Mouse (Mus musculus) MEL (cell line): ENCODE results near the gene Grip1. TPM values are rescaled to one million over a fixed set of nuclear protein-coding genes. Genes with fewer than 3 reads are reported as not detected.

Experiments used
- DNase-seq: peaks from one replicate; pipeline ENCODE4 v3.0.0; 2011; ENCODE audit warnings: low read depth, low spot score
- H3K27ac ChIP-seq: 2 replicates; pipeline ENCODE4 v1.5.1; 2012; ENCODE audit warnings: low read depth, mild to moderate bottlenecking, control low read depth, low read length, moderate library complexity; ENCODE audit not compliant: control insufficient read depth
- H3K27me3 ChIP-seq, 2 experiments: fragments of 150-350 bp in 1 of 2; sonication (generic) in 1 of 2; 2 replicates each; pipeline ENCODE4 v1.6.1; 2012; ENCODE audit warnings: low read length in 2 of 2, mild to moderate bottlenecking in 2 of 2, improper control_type of control experiment in 1 of 2, moderate library complexity in 1 of 2; ENCODE audit not compliant: insufficient read depth in 2 of 2, control insufficient read depth in 1 of 2
- H3K36me3 ChIP-seq, 2 experiments: 2 replicates each; pipeline ENCODE4 v1.6.1; 2012 to 2014; ENCODE audit warnings: low read length in 2 of 2, improper control_type of control experiment in 1 of 2, inconsistent platforms in 1 of 2, mild to moderate bottlenecking in 1 of 2; ENCODE audit not compliant: insufficient read depth in 2 of 2, control insufficient read depth in 1 of 2
- H3K4me1 ChIP-seq, 2 experiments: fragments of 150-350 bp in 1 of 2; sonication (generic) in 1 of 2; 2 replicates each; pipeline ENCODE4 v1.6.1; 2012; ENCODE audit warnings: low read length in 2 of 2, improper control_type of control experiment in 1 of 2, mild to moderate bottlenecking in 1 of 2; ENCODE audit not compliant: insufficient read depth in 2 of 2, control insufficient read depth in 1 of 2
- H3K4me3 ChIP-seq, 2 experiments: fragments of 150-350 bp in 1 of 2; sonication (generic) in 1 of 2; 2 replicates each; pipeline ENCODE4 v1.5.1; 2012; ENCODE audit warnings: low read depth in 2 of 2, low read length in 2 of 2, mild to moderate bottlenecking in 2 of 2, moderate library complexity in 2 of 2, control low read depth in 1 of 2, improper control_type of control experiment in 1 of 2; ENCODE audit not compliant: control insufficient read depth in 1 of 2, insufficient read depth in 1 of 2
- H3K79me2 ChIP-seq: 2 replicates; pipeline ENCODE4 v1.6.1; 2012; ENCODE audit warnings: mild to moderate bottlenecking, low read length, moderate library complexity; ENCODE audit not compliant: control insufficient read depth, poor library complexity, insufficient read depth
- H3K9ac ChIP-seq: 2 replicates; pipeline ENCODE4 v1.6.1; 2012; ENCODE audit warnings: low read depth, mild to moderate bottlenecking, control low read depth, low read length, moderate library complexity; ENCODE audit not compliant: control insufficient read depth, poor library complexity, severe bottlenecking
- H3K9me3 ChIP-seq: fragments of 150-350 bp; sonication (generic); replicated peaks from 2 replicates; pipeline ENCODE4 v1.6.1; 2012; ENCODE audit warnings: mild to moderate bottlenecking, low read length, improper control_type of control experiment, moderate library complexity; ENCODE audit not compliant: insufficient read depth
- CHD2 ChIP-seq: IDR thresholded peaks from 2 replicates; pipeline ENCODE4 v1.6.1; 2011; ENCODE audit warnings: low read length, improper control_type of control experiment
- E2F4 ChIP-seq: IDR thresholded peaks from 2 replicates; pipeline ENCODE4 v1.6.1; 2011; ENCODE audit warnings: low read depth, low read length, improper control_type of control experiment, borderline replicate concordance
- HCFC1 ChIP-seq: IDR thresholded peaks from 2 replicates; pipeline ENCODE4 v1.6.1; 2012; ENCODE audit warnings: low read depth, mild to moderate bottlenecking, inconsistent platforms, low read length, improper control_type of control experiment, moderate library complexity
- MAX ChIP-seq: IDR thresholded peaks from 2 replicates; pipeline ENCODE4 v1.6.1; 2011; ENCODE audit warnings: low read length, improper control_type of control experiment
- MAZ ChIP-seq: IDR thresholded peaks from 2 replicates; pipeline ENCODE4 v1.6.1; 2012; ENCODE audit warnings: low read depth, mild to moderate bottlenecking, inconsistent platforms, low read length, improper control_type of control experiment
- MXI1 ChIP-seq: IDR thresholded peaks from 2 replicates; pipeline ENCODE4 v1.6.1; 2011; ENCODE audit warnings: mild to moderate bottlenecking, low read depth, low read length, improper control_type of control experiment
- MYC ChIP-seq: IDR thresholded peaks from 2 replicates; pipeline ENCODE4 v1.6.1; 2011; ENCODE audit warnings: low read depth, mild to moderate bottlenecking, low read length, improper control_type of control experiment, moderate library complexity
- NELFE ChIP-seq: IDR thresholded peaks from 2 replicates; pipeline ENCODE4 v1.6.1; 2011; ENCODE audit warnings: low read depth, low read length, improper control_type of control experiment
- NRF1 ChIP-seq: IDR thresholded peaks from 2 replicates; pipeline ENCODE4 v1.6.1; 2014; ENCODE audit warnings: low read depth, mild to moderate bottlenecking, inconsistent platforms, low read length, improper control_type of control experiment, moderate library complexity; ENCODE audit not compliant: poor library complexity, insufficient read depth, severe bottlenecking
- RAD21 ChIP-seq: IDR thresholded peaks from 2 replicates; pipeline ENCODE4 v1.6.1; 2011; ENCODE audit warnings: mild to moderate bottlenecking, low read depth, low read length, improper control_type of control experiment
- TCF12 ChIP-seq: IDR thresholded peaks from 2 replicates; pipeline ENCODE4 v1.6.1; 2014; ENCODE audit warnings: low read depth, mild to moderate bottlenecking, inconsistent platforms, low read length, improper control_type of control experiment, moderate library complexity
- UBTF ChIP-seq: IDR thresholded peaks from 2 replicates; pipeline ENCODE4 v1.6.1; 2012; ENCODE audit warnings: low read depth, mild to moderate bottlenecking, inconsistent platforms, low read length, improper control_type of control experiment, moderate library complexity, borderline replicate concordance; ENCODE audit not compliant: insufficient read depth
- USF1 ChIP-seq: IDR thresholded peaks from 2 replicates; pipeline ENCODE4 v1.6.1; 2014; ENCODE audit warnings: low read depth, mild to moderate bottlenecking, inconsistent platforms, low read length, improper control_type of control experiment, moderate library complexity
- USF2 ChIP-seq, 2 experiments: IDR thresholded peaks; 2 replicates each; pipeline ENCODE4 v1.6.1; 2011 to 2012; ENCODE audit warnings: improper control_type of control experiment in 2 of 2, low read length in 2 of 2, borderline replicate concordance in 1 of 2, inconsistent platforms in 1 of 2, low read depth in 1 of 2, mild to moderate bottlenecking in 1 of 2; ENCODE audit not compliant: insufficient read depth in 1 of 2
- ZC3H11A ChIP-seq: IDR thresholded peaks from 2 replicates; pipeline ENCODE4 v1.6.1; 2012; ENCODE audit warnings: low read depth, mild to moderate bottlenecking, inconsistent platforms, low read length, improper control_type of control experiment
- ZNF384 ChIP-seq: IDR thresholded peaks from 2 replicates; pipeline ENCODE4 v1.6.1; 2012; ENCODE audit warnings: low read depth, mild to moderate bottlenecking, inconsistent platforms, low read length, improper control_type of control experiment
- polyA plus RNA-seq, 2 experiments: library from polyadenylated mRNA; stranded (reverse) in 1 of 2; unstranded in 1 of 2; fragments of >175 nt in 1 of 2; fragments of >200 nt in 1 of 2; gene quantifications; 2 replicates each; pipeline versions ENCODE4 v1.2.1 to v1.2.4; 2012; ENCODE audit warnings: low replicate concordance in 2 of 2, low read depth in 1 of 2; ENCODE audit not compliant: insufficient read length in 2 of 2, insufficient read depth in 1 of 2, missing spikeins in 1 of 2
- total RNA-seq: library from RNA; depleted of rRNA; stranded (reverse); fragments of 300-350 nt; gene quantifications from 2 replicates; pipeline ENCODE4 v1.2.3, GENCODE M21; 2012

Gene Grip1
- total and polyA plus RNA-seq, 3 experiments, result 0.04 TPM; not detected in 2

DNA sequence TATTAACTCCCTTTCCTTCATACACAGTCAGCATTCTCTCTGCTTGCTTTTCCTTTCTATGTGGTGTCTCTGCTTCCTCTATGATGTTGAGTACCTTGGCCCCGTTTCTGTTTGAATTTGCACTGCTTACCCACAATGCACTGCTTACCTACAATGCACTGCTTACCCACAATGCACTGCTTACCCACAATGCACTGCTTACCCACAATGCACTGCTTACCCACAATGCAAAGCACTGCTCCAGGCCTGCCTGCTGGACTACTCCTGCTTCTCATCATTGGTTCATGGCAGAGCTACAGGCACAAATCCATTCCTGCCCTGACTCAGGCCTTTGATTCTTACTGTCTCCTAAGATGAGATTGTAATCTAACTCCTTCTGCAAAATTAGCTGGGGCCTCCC, 48.0 kb upstream of the Grip1 start:
- DNase-seq, result peak; percentile 15
- TF ChIP-seq ZC3H11A (no peak), RAD21 (no peak), USF1 (no peak)
- H3K27ac ChIP-seq, result no peak overlapping the region
- H3K36me3 ChIP-seq, result no peaks in the 10 kb centered on the region
- H3K79me2 ChIP-seq, result no peaks in the 10 kb centered on the region
- H3K9me3 ChIP-seq, result no peaks in the 10 kb centered on the region
- no peaks in the 10 kb centered on the region for H3K4me1 ChIP-seq
- no peaks in the 10 kb centered on the region for H3K27me3 ChIP-seq
- H3K9ac ChIP-seq, result no peak overlapping the region
- H3K4me3 ChIP-seq, result no peak overlapping the region

DNA sequence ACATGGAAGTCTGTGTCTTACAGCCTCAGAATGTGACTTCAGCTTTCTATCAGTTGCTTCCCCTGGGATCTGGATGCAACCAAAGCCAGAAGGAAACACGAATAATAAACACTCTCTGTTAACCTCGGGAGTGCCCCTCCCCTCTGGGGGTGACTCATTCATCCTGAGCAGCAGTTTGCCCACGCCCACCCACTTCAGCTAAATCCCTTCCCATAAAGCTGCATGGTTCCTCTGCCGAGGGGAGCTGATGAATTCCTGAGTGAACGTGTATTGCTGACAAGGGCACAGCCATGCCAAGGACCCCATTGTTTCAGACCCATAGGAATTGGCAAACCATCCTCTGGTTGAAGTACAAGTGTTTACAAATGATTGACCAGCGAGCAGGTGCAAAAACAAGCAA, 45.3 kb upstream of the Grip1 start:
- Histone ChIP-seq H3K9me3 (no peaks in the 10 kb centered on the region), H3K9ac (no peak overlapping the region), H3K27ac (no peak overlapping the region), H3K79me2 (no peaks in the 10 kb centered on the region), H3K36me3 (no peaks in the 10 kb centered on the region), H3K4me1 (no peaks in the 10 kb centered on the region), H3K27me3 (no peaks in the 10 kb centered on the region; a peak in 1 of 4 replicates), H3K4me3 (no peak overlapping the region)
- TF ChIP-seq TCF12 (no peak), E2F4 (no peak), CHD2 (no peak), USF2 (IDR thresholded peaks at IDR 0.05; ENCODE audit: borderline replicate concordance in 1 of 2, insufficient read depth in 1 of 2, low read depth in 1 of 2, low read length in 2 of 2) (no peak), MAZ (no peak), MYC (no peak), MAX (no peak)
- no peak for DNase-seq

DNA sequence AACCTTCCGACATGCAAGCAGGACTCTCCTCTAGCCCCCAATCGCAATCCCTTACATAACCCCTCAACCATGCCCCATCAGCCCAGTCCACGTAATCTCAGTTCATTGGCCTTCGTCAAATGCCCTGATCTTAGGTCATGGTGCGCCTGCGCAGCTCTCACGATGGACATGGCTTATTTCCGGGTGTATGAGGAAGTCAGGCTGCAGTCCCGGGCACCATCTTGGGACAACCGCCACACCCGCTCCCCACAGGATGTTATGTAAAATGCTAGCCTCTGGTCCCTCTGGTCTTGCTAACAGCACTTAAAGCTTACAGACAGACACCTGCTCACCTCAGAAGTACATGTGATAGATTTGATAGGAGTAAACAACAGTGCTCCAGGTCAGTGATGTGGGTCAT, 40.4 kb upstream of the Grip1 start:
- Histone ChIP-seq H3K9me3 (no peaks in the 10 kb centered on the region), H3K4me3 (no peak overlapping the region), H3K27me3 (no peaks in the 10 kb centered on the region; a peak in 1 of 4 replicates), H3K36me3 (no peaks in the 10 kb centered on the region), H3K79me2 (no peaks in the 10 kb centered on the region), H3K4me1 (no peaks in the 10 kb centered on the region), H3K27ac (no peak overlapping the region), H3K9ac (no peak overlapping the region)
- no peak for DNase-seq
- TF ChIP-seq ZNF384, result no peak
- TF ChIP-seq NRF1, result no peak
- TF ChIP-seq HCFC1, result no peak
- TF ChIP-seq MXI1, result no peak
- TF ChIP-seq TCF12, result no peak
- TF ChIP-seq E2F4, result no peak
- TF ChIP-seq NELFE, result no peak
- TF ChIP-seq UBTF, result no peak
